Mouse (Mus musculus) frontal cortex, adult (tissue): ENCODE data around the gene Fam69b.
A peak's percentile ranks its signal among the peaks of the same experiment; 100 is the strongest.

ENCODE experiments used
- ATAC-seq: cut with Nextera tagmentation; 2 replicates; pipeline ENCODE4 v1.9.2; 2017; ENCODE audit warnings: mild to moderate bottlenecking, moderate library complexity, mixed read lengths; ENCODE audit not compliant: low TSS enrichment

Fam69b gene

DNA sequence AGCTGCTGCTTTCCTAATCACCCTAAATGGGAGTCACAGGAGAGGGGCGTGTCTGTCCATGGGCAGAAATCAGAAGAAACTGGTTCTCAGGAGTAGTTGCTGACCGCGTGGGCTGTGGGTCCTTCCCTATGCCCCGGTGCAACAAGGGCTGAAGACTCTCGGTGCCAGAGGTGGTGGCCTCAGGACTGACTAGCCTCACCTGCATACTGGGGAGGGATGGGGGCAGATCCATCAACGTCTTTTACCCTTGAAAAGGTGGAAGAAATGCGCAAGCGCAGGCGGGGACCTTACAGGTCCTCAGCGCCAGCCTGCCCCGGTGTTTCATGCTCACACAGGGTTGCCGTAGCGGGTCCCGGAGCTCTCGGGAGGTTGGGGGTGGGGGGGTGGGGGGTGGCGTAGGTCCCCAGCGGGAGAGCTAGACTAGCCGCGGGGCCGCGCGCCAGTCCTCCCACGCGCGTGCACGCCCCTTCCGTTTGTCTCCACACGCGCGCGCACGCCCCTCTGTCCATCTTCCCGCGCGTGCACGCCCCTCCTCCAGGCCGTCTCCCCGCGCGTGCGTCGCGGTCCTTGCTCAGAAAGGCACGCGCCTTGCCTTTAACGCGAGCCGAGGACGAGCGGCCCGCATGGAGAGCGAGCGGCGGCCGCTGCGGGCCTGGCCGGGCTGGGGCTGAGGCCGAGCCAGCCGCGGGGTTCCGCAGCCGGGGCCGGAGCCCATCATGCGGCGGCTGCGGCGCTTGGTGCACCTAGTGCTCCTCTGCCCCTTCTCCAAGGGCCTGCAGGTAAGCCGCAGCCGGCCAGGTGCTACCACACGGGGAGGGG lies at the start of gene Fam69b:
Gene Fam69b, plus strand, starts transcription at position 537 of the 819 bp plus-strand sequence.
- ATAC-seq: peak; percentile 67

- no peak for ATAC-seq
Observed at GRCm38 (mm10) chr2:26579714-26580113, 48.5 kb upstream of the Fam69b start, which contains the start of gene Egfl7. TSS of gene Egfl7 (plus strand) at chr2:26580014.

GRCm38 (mm10) chr2:26580751-26581150 lies 47.5 kb upstream of the Fam69b start:
- no peak for ATAC-seq

DNA sequence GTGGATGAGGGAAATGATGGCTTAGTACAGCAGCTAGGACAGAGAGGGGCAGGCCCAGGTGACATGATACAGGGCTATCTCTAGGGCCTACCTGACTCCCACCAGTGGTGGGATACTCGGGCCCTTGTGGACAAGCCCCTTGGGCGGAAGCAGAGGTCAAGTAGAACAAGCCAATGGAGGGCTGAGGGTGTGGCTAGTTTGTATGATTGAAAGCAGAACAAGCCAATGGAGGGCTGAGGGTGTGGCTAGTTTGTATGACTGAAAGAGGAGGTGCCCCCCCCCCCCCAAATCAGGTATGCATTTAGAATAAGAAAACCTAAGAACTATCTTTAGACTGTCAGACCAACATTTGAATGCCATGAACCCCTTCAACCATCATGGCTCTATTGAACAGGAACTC lies 46.1 kb upstream of the Fam69b start:
- no peak for ATAC-seq

DNA sequence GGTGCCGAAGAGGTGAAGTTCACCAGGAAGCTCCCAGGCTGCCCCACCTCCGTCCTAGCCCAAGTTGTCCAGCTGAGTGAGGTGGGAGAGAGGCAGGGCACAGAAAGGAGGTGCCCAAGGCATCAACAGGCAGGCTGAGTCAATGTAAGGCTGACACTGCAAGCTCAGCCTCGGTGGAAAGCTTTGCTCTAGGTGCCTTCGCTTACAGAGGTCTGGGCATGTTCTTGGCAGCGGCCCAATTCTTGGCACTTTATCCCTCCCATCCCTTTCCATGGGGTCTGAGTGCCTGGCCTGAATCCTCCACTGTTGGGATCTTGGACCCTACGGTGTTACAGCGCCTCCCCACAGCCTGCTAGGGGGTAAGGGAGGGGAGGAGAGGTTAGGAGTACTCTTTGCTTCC lies 45.5 kb upstream of the Fam69b start:
- ATAC-seq: no peak

- no peak for ATAC-seq
Observed at GRCm38 (mm10) chr2:26583640-26584039, 44.6 kb upstream of the Fam69b start.

DNA sequence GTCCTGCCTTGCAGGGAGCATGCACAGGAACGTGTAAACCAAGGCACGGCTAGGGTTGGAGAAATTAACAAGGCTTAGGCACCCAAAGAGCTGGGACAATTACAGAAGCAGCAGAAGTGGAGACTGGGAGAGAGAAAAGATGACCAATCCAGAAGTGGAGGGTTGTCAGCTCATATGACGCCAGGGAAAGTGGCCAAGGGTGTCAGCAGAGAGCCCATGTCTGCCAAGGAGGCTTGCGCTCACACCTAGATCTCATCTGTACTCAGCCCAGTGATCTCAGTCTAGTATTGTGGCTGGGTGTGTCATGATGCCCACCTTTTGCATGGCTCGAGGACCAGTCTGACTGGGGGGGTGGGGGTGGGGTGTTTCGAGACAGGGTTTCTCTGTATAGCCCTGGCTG lies 42.5 kb upstream of the Fam69b start:
- no peak for ATAC-seq

DNA sequence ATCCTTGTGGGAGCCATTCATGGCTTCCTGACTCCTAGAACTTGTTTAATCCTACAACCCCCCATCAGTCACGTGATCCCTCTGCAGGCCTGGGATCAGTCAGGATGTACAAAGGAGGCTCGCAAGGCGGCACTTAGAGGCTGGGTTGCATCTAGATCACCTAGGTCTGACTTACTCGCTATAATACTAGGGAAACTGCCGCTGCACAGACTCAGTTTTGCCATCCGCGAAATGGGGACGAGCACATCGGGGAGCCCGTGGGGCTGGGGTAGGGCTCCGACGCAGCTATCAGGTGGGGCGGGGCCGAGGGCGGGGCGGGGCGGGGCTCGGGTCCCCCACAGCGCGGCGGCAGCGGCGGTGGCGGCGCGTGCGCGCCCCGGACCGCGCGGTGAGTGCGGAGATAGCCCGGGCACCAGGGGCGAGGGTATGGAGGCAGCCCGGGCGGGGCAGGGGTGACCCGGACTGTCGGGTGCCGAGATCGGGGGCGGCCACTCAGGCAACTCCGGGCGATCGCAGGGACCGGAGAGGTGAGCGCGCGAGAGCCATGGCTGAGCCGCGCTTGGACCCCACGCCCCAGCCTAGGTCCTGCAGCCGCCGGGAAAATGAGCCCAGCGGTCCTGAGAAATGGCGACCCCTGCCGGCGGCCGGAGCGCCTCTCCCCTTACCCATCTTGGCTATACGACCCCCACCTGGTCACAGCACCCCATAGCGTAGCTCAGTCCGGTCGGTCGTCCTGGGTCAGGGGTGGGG lies 41.8 kb upstream of the Fam69b start, which contains the start of gene Gm20532:
Gene Gm20532, plus strand, starts transcription at position 346 of the 750 bp plus-strand sequence.
- ATAC-seq: peak; percentile 64

DNA sequence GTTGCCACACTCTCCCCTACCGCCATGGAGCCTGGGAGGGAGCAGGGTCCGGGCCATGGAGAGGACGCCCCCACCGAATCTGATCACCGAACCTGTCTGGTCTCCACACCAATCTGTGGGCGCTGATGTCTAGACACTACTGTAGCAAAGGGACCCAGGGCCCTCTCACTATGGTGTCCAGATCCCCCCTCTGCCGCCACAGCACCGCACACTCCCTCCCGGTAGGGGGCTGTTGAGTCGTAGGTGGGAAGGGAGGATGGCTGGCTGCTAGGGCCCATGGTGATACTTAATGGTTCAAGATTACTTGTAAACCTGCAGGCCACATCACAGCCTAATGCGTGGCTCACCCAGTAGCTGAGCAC lies 41.2 kb upstream of the Fam69b start:
- peak; percentile 35 for ATAC-seq

- no peak for ATAC-seq
Observed at GRCm38 (mm10) chr2:26588573-26588972, 39.7 kb upstream of the Fam69b start.

DNA sequence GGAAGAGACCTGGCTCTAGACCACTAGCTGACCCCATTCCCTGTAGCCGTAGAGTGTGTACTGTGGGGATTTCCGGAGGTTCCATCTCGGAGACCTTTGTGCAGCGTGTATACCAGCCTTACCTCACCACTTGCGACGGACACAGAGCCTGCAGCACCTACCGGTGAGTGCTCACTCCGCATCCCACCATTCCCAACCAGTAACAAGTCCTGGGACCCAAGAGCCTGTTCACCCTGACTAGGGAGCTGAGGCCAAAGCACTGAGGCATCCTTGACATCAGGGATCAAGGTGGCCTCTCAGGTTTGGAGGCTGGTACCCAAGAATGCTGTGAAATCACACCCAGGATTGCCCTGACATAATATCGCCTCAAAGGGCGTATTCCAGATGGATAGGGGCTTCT lies 39.0 kb upstream of the Fam69b start:
- ATAC-seq: no peak

- ATAC-seq: no peak
Observed at GRCm38 (mm10) chr2:26590282-26590681, 38.0 kb upstream of the Fam69b start.

DNA sequence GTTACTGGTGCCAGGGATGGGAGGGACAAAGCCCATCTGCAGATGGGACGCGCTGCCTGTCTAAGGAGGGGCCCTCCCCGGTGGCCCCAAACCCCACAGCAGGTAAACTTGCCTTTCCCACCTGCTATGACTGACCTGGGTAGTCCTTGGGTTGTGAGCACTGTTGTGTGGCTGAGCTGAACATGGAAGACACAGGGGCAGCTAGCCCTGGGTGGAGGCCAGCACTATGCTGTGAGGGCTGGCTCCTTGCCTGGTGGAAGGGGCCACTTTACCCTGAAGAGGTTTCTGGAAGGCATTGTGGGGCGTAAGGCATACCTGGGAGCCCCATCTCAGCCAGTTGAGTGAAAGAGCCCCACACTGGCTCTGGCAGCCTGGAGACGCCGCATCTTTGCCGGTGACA lies 37.3 kb upstream of the Fam69b start:
- ATAC-seq: no peak

DNA sequence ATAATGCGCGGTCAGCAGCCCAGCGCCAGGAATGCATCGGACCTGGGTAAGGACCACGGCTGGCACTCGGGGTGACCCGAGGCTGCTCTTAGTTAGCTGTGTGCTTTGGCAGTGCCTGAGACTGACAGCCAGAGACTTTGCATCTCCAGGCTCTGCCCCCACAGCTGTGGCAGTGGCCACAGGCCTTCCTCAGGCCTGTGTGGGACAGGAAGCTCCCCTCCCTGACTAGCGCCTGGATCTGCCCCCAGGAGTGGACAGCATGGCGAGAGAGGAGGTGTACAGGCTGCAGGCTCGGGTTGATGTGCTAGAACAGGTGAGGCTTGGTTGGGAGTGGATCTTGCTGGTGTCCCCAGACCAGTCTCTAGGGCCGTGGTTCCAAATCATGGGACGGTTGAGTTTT lies 36.8 kb upstream of the Fam69b start:
- no peak for ATAC-seq

DNA sequence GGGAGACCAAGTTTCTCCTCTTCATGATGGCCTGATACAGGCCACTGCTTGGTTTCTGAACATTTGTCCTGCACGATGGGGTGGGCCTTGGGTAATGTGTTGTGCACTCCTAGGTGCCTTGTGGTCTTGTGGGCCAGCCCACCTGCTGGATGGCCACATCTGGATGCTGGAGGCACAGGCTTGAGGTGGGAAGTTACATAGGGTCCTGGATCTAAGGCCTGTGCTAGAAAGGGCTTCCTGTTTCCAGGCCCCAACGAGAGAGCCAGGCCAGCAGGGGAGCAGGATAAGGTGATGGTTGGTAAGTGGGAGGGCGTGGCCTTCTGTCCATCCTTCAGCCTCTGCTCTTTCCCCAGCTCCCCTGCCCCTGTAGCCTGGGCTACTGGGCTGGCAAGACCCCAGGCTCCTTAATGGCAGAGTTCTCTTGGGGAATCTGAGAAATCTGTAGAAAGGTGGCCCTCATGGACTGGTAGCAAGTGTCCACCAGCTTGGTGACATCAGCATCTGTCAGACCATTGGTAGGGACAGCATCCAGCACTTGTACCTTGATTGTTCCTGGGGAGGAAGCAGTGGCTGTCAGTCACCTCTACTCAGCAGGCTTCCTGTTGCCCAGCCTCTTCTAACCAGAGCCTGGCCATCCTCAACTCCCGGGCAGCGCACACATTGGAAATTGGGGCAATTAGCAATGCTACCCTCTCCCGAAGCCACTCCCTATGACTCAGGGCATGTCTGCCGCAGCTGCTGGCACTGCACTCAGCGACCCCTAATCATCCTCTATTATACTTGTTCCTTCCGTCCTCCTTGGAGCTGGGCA lies 34.8 kb upstream of the Fam69b start:
- no peak for ATAC-seq

DNA sequence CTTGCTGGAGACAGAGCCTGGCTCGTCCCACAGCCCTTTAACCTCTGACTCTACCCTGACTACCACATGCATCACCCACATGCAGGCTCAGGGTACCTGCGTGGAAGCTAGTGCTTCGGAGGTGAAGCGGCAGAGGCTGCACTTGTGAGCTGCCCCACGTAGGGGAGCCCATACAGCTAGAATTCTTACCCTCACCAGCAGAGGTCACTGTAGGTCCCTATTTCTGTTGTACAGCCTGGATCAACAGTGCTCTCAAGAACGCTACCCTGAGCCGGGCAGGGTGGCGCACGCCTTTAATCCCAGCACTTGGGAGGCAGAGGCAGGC lies 34.3 kb upstream of the Fam69b start:
- ATAC-seq: no peak

- ATAC-seq: no peak
Observed at GRCm38 (mm10) chr2:26594461-26594933, 33.8 kb upstream of the Fam69b start.

- ATAC-seq: no peak
Observed at GRCm38 (mm10) chr2:26594934-26595724, 33.1 kb upstream of the Fam69b start.

GRCm38 (mm10) chr2:26595725-26596435 lies 32.4 kb upstream of the Fam69b start:
- ATAC-seq: no peak

DNA sequence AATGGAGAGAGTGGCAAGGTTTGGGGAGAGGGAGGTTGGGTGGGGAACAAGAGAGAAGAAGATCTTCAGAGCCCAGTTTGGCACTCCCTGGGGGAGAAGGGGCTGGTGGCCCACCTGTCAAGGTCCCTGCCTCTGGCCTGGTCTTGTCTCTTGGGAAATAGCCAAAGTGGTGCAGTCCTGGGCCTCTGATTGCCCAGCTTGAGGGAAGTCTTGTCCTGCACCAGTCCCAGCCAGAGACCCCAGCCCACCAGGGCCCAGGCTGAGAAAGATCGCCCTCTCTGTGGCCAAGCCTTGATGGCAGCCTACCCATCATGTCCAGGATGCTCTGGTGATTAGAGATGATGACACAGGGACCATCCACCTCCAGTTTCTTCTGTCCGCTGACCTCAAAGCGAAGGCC lies 31.4 kb upstream of the Fam69b start:
- ATAC-seq: no peak

DNA sequence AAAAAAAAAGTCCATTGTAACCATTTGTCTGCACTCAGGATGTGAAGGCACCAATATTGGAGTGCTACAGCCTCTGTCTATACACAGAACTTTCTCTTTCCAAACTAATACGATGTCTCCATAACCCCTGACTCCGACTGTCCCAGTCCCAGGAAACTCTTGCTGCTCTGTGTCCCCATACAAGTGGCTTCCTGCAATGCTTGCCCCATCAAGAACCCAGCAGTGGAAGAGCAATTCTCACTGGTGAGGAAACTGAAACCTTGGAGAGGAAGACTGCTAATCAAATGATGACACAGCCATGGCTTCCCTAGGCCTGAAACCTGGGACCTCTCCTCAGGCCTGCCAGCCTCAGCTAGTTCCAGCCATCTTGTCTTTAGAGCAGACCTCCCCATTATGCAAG lies 30.4 kb upstream of the Fam69b start:
- ATAC-seq: no peak
